17 mouse cellular contexts compared by ENCODE assay signal in the genomic region with DNA sequence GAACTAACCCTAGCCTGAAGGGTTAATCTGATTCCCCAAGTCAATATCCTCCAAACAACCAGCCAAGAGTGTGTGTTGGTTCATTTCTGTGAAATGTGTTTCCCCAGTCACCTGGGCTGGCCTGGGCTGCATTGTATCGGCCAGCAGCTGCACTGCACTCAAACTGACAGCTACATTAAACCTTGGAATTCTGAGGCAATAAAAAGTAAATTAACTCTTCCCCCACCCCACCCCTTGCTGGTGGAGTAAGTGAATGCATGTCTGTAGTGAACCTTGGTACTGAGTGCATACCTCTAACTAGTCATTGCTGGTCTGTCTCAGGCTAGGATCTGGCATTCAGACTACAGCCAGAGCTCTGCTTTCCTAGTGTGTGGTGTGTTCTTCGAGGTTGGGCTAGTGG.
DNase-seq lines count a peak whose midpoint lies in the region; ATAC-seq and TF ChIP-seq lines count a peak whose summit lies in the region.
"Had no signal": no experiment of that assay in that cellular context is flagged by ENCODE, and none has a peak within 500 bp of the region (broad histone marks: within the 10 kb centered on the region; RNA-seq: fewer than 3 reads in every experiment).

No protein-coding gene starts in this region.

- peak; percentile 84 for DNase-seq in heart, adult 11 months
- no peak for DNase-seq in heart, postnatal 4 days
- no peak for DNase-seq in liver
- no peak for DNase-seq in liver, postnatal 0 days
- DNase-seq in spleen, postnatal 4 days (ENCODE audit: low spot score in 2 of 2): no peak
- no peak for DNase-seq in urinary bladder, postnatal 14 days (ENCODE audit: low spot score)
- DNase-seq: B cell, adult 2 months; cerebellum, adult 9-11 months; layer of hippocampus, postnatal 36 days had no signal

- H3K27ac ChIP-seq in liver, embryonic 16.5 days (ENCODE audit: low read length): no peak overlapping the region
- peak overlapping the region; percentile 92 for H3K27ac ChIP-seq in intestine, embryonic 15.5 days
- H3K27ac ChIP-seq in liver, postnatal 0 days (ENCODE audit: low read depth): no peak overlapping the region
- H3K27ac ChIP-seq: hindbrain, embryonic 14.5 days; liver, embryonic 14.5 days had no signal

- H3K4me3 ChIP-seq in liver, embryonic 16.5 days (ENCODE audit: low read depth, low read length): no peak overlapping the region
- no peak overlapping the region for H3K4me3 ChIP-seq in intestine, embryonic 15.5 days (replicated peaks)
- H3K4me3 ChIP-seq in liver, postnatal 0 days (ENCODE audit: low read depth, low read length): no peak overlapping the region
- H3K4me3 ChIP-seq: erythroblast, embryonic 14.5 days; megakaryocyte, embryonic 14.5 days had no signal

- H3K36me3 ChIP-seq in liver, embryonic 16.5 days (ENCODE audit: control insufficient read depth, insufficient read depth): no peaks in the 10 kb centered on the region; the same call in 1 of the 2 replicates
- H3K36me3 ChIP-seq in intestine, embryonic 15.5 days: no peaks in the 10 kb centered on the region
- H3K36me3 ChIP-seq in liver, postnatal 0 days (replicated peaks; ENCODE audit: insufficient read depth, low read length): peaks cover 7% of the 10 kb centered on the region; the same call in 1 of the 2 replicates

- no peak for TF ChIP-seq EP300 in liver, postnatal 0 days (IDR thresholded peaks at IDR 0.05; ENCODE audit: low read depth)

- WGBS in liver, embryonic 16.5 days (ENCODE audit: insufficient replicate concordance): 61% methylated on average over 2 of the region's 2 CpGs
- WGBS in intestine, embryonic 15.5 days: 22% methylated on average over 2 of the region's 2 CpGs
- WGBS in liver, postnatal 0 days (ENCODE audit: insufficient replicate concordance): 69% methylated on average over 2 of the region's 2 CpGs

- ATAC-seq in liver, embryonic 16.5 days (ENCODE audit: low read depth): 0 out of 2 replicates have a peak, but pooled peaks have one; percentile 5
- ATAC-seq in intestine, embryonic 15.5 days: peak; percentile 52
- ATAC-seq in liver, postnatal 0 days: peak; percentile 61

- no peaks in the 10 kb centered on the region for H3K27me3 ChIP-seq in liver, embryonic 16.5 days (ENCODE audit: control insufficient read depth, insufficient read depth, low read depth, low read length)
- H3K27me3 ChIP-seq in intestine, embryonic 15.5 days (replicated peaks): no peaks in the 10 kb centered on the region
- H3K27me3 ChIP-seq in liver, postnatal 0 days (ENCODE audit: insufficient read depth, low read length): no peaks in the 10 kb centered on the region
- H3K27me3 ChIP-seq: megakaryocyte, embryonic 14.5 days had no signal

- H3K4me1 ChIP-seq in liver, embryonic 16.5 days (ENCODE audit: control insufficient read depth, low read depth, low read length): peaks cover 8% of the 10 kb centered on the region
- H3K4me1 ChIP-seq in intestine, embryonic 15.5 days (replicated peaks): peaks cover 48% of the 10 kb centered on the region
- H3K4me1 ChIP-seq in liver, postnatal 0 days (ENCODE audit: insufficient read depth): peaks cover 51% of the 10 kb centered on the region

- no peaks in the 10 kb centered on the region for H3K9me3 ChIP-seq in liver, embryonic 16.5 days (replicated peaks; ENCODE audit: control insufficient read depth, low read length)
- H3K9me3 ChIP-seq in intestine, embryonic 15.5 days: no peaks in the 10 kb centered on the region
- no peaks in the 10 kb centered on the region for H3K9me3 ChIP-seq in liver, postnatal 0 days (ENCODE audit: low read length)
- H3K9me3 ChIP-seq: G1E; megakaryocyte, embryonic 14.5 days had no signal

- H3K4me2 ChIP-seq in liver, embryonic 16.5 days (ENCODE audit: low read depth, low read length): no peak overlapping the region
- no peak overlapping the region for H3K4me2 ChIP-seq in intestine, embryonic 15.5 days (replicated peaks)
- no peak overlapping the region for H3K4me2 ChIP-seq in liver, postnatal 0 days (ENCODE audit: low read depth, low read length)
- H3K4me2 ChIP-seq: heart, embryonic 11.5 days; hindbrain, embryonic 14.5 days had no signal

- no peak overlapping the region for H3K9ac ChIP-seq in liver, embryonic 16.5 days (ENCODE audit: low read depth, low read length)
- H3K9ac ChIP-seq in intestine, embryonic 15.5 days: no peak overlapping the region
- no peak overlapping the region for H3K9ac ChIP-seq in liver, postnatal 0 days (replicated peaks)
- H3K9ac ChIP-seq: hindbrain, embryonic 14.5 days; liver, embryonic 14.5 days had no signal

- TF ChIP-seq CTCF in liver, postnatal 0 days (IDR thresholded peaks at IDR 0.05; ENCODE audit: low read depth): no peak

Comparison
In these comparisons a context has a peak if more than half of its experiments do, and no peak if none do; other contexts are left out.
1. ATAC-seq: peak in every context shown above with its lines; median percentile 61 in liver, postnatal 0 days; 52 in intestine, embryonic 15.5 days; 5 in liver, embryonic 16.5 days.